22 mouse cellular contexts compared by ENCODE assay signal in genomic region chr7:125988326-125988725, GRCm38 (mm10).
DNase-seq lines count a peak whose midpoint lies in the region; ATAC-seq lines count a peak whose summit lies in the region.
"Had no signal": no experiment of that assay in that cellular context is flagged by ENCODE, and none has a peak within 500 bp of the region (broad histone marks: within the 10 kb centered on the region; RNA-seq: fewer than 3 reads in every experiment).

No protein-coding gene starts in this region.

- peaks cover 16% of the 10 kb centered on the region for H3K27me3 ChIP-seq in forebrain, embryonic 10.5 days (ENCODE audit: poor library complexity, severe bottlenecking)
- no peaks in the 10 kb centered on the region for H3K27me3 ChIP-seq in forebrain, embryonic 16.5 days (replicated peaks; ENCODE audit: control insufficient read depth, insufficient read depth, low read length)
- no peaks in the 10 kb centered on the region for H3K27me3 ChIP-seq in heart, embryonic 13.5 days (replicated peaks)
- H3K27me3 ChIP-seq in limb, embryonic 15.5 days, result no peaks in the 10 kb centered on the region
- no peaks in the 10 kb centered on the region for H3K27me3 ChIP-seq in limb, embryonic 10.5 days (ENCODE audit: low read depth, poor library complexity, severe bottlenecking)
- H3K27me3 ChIP-seq in kidney, embryonic 16.5 days (ENCODE audit: insufficient read depth, low read length), result no peaks in the 10 kb centered on the region
- H3K27me3 ChIP-seq: embryonic facial prominence, embryonic 12.5 days had no signal

- peaks cover 56% of the 10 kb centered on the region for H3K4me1 ChIP-seq in forebrain, embryonic 10.5 days
- peaks cover 18% of the 10 kb centered on the region for H3K4me1 ChIP-seq in forebrain, embryonic 16.5 days (replicated peaks; ENCODE audit: control insufficient read depth, insufficient read depth, low read length)
- H3K4me1 ChIP-seq in heart, embryonic 13.5 days, result peaks cover 45% of the 10 kb centered on the region
- no peaks in the 10 kb centered on the region for H3K4me1 ChIP-seq in limb, embryonic 15.5 days
- H3K4me1 ChIP-seq in limb, embryonic 10.5 days, result peaks cover 22% of the 10 kb centered on the region
- H3K4me1 ChIP-seq in kidney, embryonic 16.5 days (ENCODE audit: insufficient read depth, low read length), result no peaks in the 10 kb centered on the region

- 0 out of 2 replicates have a peak overlapping the region, but pooled peaks have one; percentile 4 for H3K27ac ChIP-seq in forebrain, embryonic 10.5 days
- H3K27ac ChIP-seq in forebrain, embryonic 16.5 days (ENCODE audit: low read length), result no peak overlapping the region
- H3K27ac ChIP-seq in heart, embryonic 13.5 days (replicated peaks), result peak overlapping the region; percentile 80
- no peak overlapping the region for H3K27ac ChIP-seq in limb, embryonic 15.5 days
- no peak overlapping the region for H3K27ac ChIP-seq in limb, embryonic 10.5 days
- no peak overlapping the region for H3K27ac ChIP-seq in kidney, embryonic 16.5 days (ENCODE audit: low read length)
- H3K27ac ChIP-seq: embryonic facial prominence, embryonic 12.5 days; forebrain, embryonic 12.5 days; gastrocnemius, adult 2 months had no signal

- 86% methylated on average over 3 of the region's 3 CpGs for WGBS in forebrain, embryonic 10.5 days
- 86% methylated on average over 3 of the region's 3 CpGs for WGBS in forebrain, embryonic 16.5 days
- WGBS in heart, embryonic 13.5 days, result 80% methylated on average over 3 of the region's 3 CpGs
- WGBS in limb, embryonic 15.5 days, result 89% methylated on average over 3 of the region's 3 CpGs
- 91% methylated on average over 3 of the region's 3 CpGs for WGBS in limb, embryonic 10.5 days
- WGBS in kidney, embryonic 16.5 days, result 89% methylated on average over 3 of the region's 3 CpGs

- no peak overlapping the region for H3K4me2 ChIP-seq in forebrain, embryonic 16.5 days (ENCODE audit: low read length)
- H3K4me2 ChIP-seq in heart, embryonic 13.5 days, result no peak overlapping the region
- no peak overlapping the region for H3K4me2 ChIP-seq in limb, embryonic 15.5 days
- no peak overlapping the region for H3K4me2 ChIP-seq in kidney, embryonic 16.5 days (replicated peaks; ENCODE audit: low read depth, low read length)
- H3K4me2 ChIP-seq: embryonic facial prominence, embryonic 12.5 days; forebrain, embryonic 12.5 days; hindbrain, embryonic 12.5 days had no signal

- no peak overlapping the region for H3K4me3 ChIP-seq in forebrain, embryonic 10.5 days
- H3K4me3 ChIP-seq in forebrain, embryonic 16.5 days (replicated peaks; ENCODE audit: low read length), result no peak overlapping the region
- no peak overlapping the region for H3K4me3 ChIP-seq in heart, embryonic 13.5 days
- no peak overlapping the region for H3K4me3 ChIP-seq in limb, embryonic 15.5 days
- no peak overlapping the region for H3K4me3 ChIP-seq in limb, embryonic 10.5 days
- no peak overlapping the region for H3K4me3 ChIP-seq in kidney, embryonic 16.5 days (ENCODE audit: low read length)
- H3K4me3 ChIP-seq: embryonic facial prominence, embryonic 12.5 days; forebrain, embryonic 12.5 days; gastrocnemius, adult 2 months; hindbrain, embryonic 12.5 days had no signal

- ATAC-seq in forebrain, embryonic 16.5 days, result no peak
- ATAC-seq in heart, embryonic 13.5 days (ENCODE audit: extremely low read depth, insufficient number of reproducible peaks, low FRiP score, low TSS enrichment), result no peak
- 0 out of 2 replicates have a peak, but pooled peaks have one; percentile 21 for ATAC-seq in limb, embryonic 15.5 days (ENCODE audit: insufficient number of reproducible peaks, low FRiP score, low TSS enrichment, low read depth)
- ATAC-seq in kidney, embryonic 16.5 days (ENCODE audit: low FRiP score, low TSS enrichment), result no peak
- ATAC-seq: forebrain, postnatal 0 days; hindbrain, embryonic 16.5 days; inflammation-experienced regulatory T-cells, adult 6 months had no signal

- no peak overlapping the region for H3K9ac ChIP-seq in forebrain, embryonic 16.5 days (replicated peaks; ENCODE audit: low read depth, low read length)
- H3K9ac ChIP-seq in heart, embryonic 13.5 days, result no peak overlapping the region
- no peak overlapping the region for H3K9ac ChIP-seq in limb, embryonic 15.5 days
- H3K9ac ChIP-seq in kidney, embryonic 16.5 days (replicated peaks; ENCODE audit: low read length), result no peak overlapping the region
- H3K9ac ChIP-seq: embryonic facial prominence, embryonic 12.5 days; forebrain, embryonic 12.5 days; forebrain, postnatal 0 days; hindbrain, embryonic 12.5 days had no signal

- H3K9me3 ChIP-seq in forebrain, embryonic 10.5 days, result no peaks in the 10 kb centered on the region
- no peaks in the 10 kb centered on the region for H3K9me3 ChIP-seq in forebrain, embryonic 16.5 days (ENCODE audit: control insufficient read depth, low read length)
- no peaks in the 10 kb centered on the region for H3K9me3 ChIP-seq in heart, embryonic 13.5 days
- no peaks in the 10 kb centered on the region for H3K9me3 ChIP-seq in limb, embryonic 15.5 days
- H3K9me3 ChIP-seq in limb, embryonic 10.5 days (replicated peaks), result no peaks in the 10 kb centered on the region
- H3K9me3 ChIP-seq in kidney, embryonic 16.5 days (ENCODE audit: low read length), result no peaks in the 10 kb centered on the region
- H3K9me3 ChIP-seq: embryonic facial prominence, embryonic 12.5 days; forebrain, embryonic 12.5 days; hindbrain, embryonic 12.5 days had no signal

- no peak for DNase-seq in forebrain, embryonic 10.5 days (ENCODE audit: extremely low spot score, low spot score)
- DNase-seq in heart, adult 9 months (ENCODE audit: low spot score in 2 of 2), result no peak
- DNase-seq in limb, embryonic 10.5 days (ENCODE audit: low spot score), result no peak
- DNase-seq in brain, adult 2 months (ENCODE audit: low read depth, low spot score), result peak; percentile 16
- DNase-seq: cerebellum, adult 11-12 months; cerebellum, adult 9-10 months; cerebellum, postnatal 25 days; forebrain, postnatal 0 days; gastrocnemius, adult 2 months; gastrocnemius, postnatal 25 days; kidney, adult 11 months; kidney, adult 9 months; kidney, postnatal 10 days had no signal

- no peaks in the 10 kb centered on the region for H3K36me3 ChIP-seq in forebrain, embryonic 10.5 days (replicated peaks)
- no peaks in the 10 kb centered on the region for H3K36me3 ChIP-seq in forebrain, embryonic 16.5 days (ENCODE audit: control insufficient read depth, insufficient read depth)
- no peaks in the 10 kb centered on the region for H3K36me3 ChIP-seq in heart, embryonic 13.5 days
- H3K36me3 ChIP-seq in limb, embryonic 15.5 days, result no peaks in the 10 kb centered on the region
- no peaks in the 10 kb centered on the region for H3K36me3 ChIP-seq in limb, embryonic 10.5 days
- H3K36me3 ChIP-seq in kidney, embryonic 16.5 days (ENCODE audit: insufficient read depth, low read length), result no peaks in the 10 kb centered on the region
- H3K36me3 ChIP-seq: embryonic facial prominence, embryonic 12.5 days; forebrain, embryonic 12.5 days; hindbrain, embryonic 12.5 days had no signal

Comparison
In these comparisons a context has a peak if more than half of its experiments do, and no peak if none do; other contexts are left out.
1. H3K27ac ChIP-seq: peak in forebrain, embryonic 10.5 days (single experiment) and heart, embryonic 13.5 days (single experiment); none in forebrain, embryonic 16.5 days (single experiment), limb, embryonic 15.5 days (single experiment), limb, embryonic 10.5 days (single experiment) and kidney, embryonic 16.5 days (single experiment).